Mouse (Mus musculus) olfactory bulb, adult 2 months (tissue): ENCODE results near the gene Agr2.

Source experiments
- CTCF ChIP-seq: fragments of 200-500 bp; IDR thresholded peaks from 2 replicates; pipeline ENCODE4 v1.5.1; 2012; ENCODE audit warnings: low read depth, mild to moderate bottlenecking, low read length, moderate library complexity; ENCODE audit not compliant: insufficient read depth
- POLR2A ChIP-seq: fragments of 200-500 bp; IDR thresholded peaks from 2 replicates; pipeline ENCODE4 v1.6.1; 2012; ENCODE audit warnings: mild to moderate bottlenecking, low read depth, low read length, moderate library complexity; ENCODE audit not compliant: insufficient read depth

DNA sequence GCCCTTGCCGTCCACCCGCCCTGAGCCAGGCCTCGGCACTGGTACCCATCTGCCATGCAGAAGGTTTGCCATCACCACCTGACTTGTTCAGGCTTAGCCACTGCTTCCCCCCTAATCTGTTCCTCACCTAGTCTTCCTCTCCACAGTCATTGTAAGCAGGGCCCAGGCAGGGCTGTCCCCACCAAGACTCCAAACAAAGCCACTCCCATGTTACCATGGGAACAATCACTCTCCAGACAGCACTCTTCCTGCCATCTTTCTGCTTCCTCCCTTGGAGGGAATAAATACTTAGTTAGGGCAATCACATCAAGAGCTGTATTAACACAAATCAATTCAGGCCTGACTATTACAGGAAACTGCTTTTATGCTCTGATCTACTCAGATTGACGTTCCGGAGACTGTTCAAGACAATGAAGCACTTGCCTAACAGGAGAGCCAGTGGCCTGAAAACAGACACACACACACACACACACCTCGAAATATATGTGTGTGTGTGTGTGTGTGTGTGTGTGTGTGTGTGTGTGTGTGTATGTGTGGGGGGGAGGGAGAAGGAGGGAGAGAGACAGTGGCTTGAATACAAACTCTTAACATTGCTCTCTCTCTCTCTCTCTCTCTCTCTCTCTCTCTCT, 10.9 kb upstream of the Agr2 start:
- TF ChIP-seq CTCF (no peak), POLR2A (no peak)
